Mouse (Mus musculus) olfactory bulb, adult 2 months (tissue): ENCODE results near the gene Btbd11.

Experiments
- CTCF ChIP-seq: fragments of 200-500 bp; IDR thresholded peaks from 2 replicates; pipeline ENCODE4 v1.5.1; 2012; ENCODE audit warnings: low read depth, mild to moderate bottlenecking, low read length, moderate library complexity; ENCODE audit not compliant: insufficient read depth
- POLR2A ChIP-seq: fragments of 200-500 bp; IDR thresholded peaks from 2 replicates; pipeline ENCODE4 v1.6.1; 2012; ENCODE audit warnings: mild to moderate bottlenecking, low read depth, low read length, moderate library complexity; ENCODE audit not compliant: insufficient read depth

DNA sequence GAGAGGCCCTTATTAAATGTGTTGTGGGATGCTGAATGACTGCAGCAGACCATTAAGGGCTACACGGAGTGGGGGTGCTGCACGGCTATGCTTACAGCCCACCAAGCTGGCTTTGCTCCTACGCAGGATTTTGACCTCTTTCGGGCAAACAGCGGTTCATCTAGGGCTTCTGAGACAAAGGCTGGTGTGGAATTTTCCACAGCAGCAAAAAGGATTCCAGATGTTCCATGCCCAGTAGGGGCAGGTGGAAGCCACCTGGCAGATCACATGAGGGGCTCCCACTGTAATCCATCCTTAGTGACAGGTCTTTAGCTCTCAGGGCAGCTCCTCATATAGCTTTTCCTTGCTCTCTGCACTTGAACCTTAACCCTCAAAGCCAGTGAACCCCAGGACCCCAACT, 111.3 kb downstream of the Btbd11 start:
- TF ChIP-seq CTCF, result no peak
- TF ChIP-seq POLR2A, result no peak
